Mouse (Mus musculus): Measurements from ENCODE around the gene Them4. TPM values are rescaled to one million over a fixed set of nuclear protein-coding genes. Genes with fewer than 3 reads are reported as not detected.

Them4 gene
- total RNA-seq, 2 experiments from 2014 or later: 7.5 to 10.8 TPM

DNA sequence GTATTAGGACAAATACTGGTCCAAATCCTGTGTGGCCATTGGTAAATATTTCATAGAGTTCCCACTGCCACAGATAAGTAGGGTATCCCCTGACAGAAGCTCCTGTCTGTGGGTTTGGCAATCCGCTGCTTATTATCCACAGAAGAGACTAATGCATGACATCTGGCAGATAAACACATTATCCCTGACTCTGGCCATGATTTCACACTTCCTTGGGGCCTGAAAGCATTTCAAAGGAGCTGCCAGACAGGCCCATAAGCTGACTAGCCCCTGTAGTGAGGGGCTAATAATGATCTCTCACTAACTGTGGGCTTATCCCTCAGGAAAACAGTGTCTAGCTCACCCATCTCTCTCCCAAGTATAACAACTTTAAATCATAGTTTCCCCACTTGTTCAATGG lies 32.7 kb downstream of the Them4 start:
- Histone ChIP-seq H3K27ac (no peak overlapping the region), H3K4me3 (no peak overlapping the region)
- DNase-seq: no peak
- no peak for TF ChIP-seq CTCF (IDR thresholded peaks at IDR 0.05)
- intact Hi-C loops (cut with DNase I): no loop called here

DNA sequence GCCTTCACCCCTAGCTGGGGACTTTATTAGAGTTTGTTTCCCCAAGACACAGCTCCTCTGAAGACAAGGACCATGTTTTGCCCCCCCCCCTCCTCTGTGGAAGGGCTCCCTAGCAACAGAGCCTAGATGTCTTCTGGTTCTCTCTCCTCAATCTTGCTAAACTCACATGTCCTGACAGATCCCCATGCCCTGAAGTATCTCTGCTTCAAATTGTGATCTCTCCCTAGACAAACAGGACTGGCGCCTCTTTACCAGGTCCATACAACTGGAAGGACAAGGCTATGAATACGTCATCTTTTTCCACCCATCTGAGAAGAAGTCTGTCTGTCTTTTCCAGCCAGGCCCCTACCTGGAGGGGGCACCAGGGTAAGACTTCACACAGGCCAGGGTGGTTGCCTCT lies 34.3 kb downstream of the Them4 start:
- DNase-seq: no peak
- H3K27ac ChIP-seq: no peak overlapping the region
- intact Hi-C loops (cut with DNase I): no loop called here
- no peak for TF ChIP-seq CTCF (IDR thresholded peaks at IDR 0.05)
- H3K4me3 ChIP-seq: no peak overlapping the region

DNA sequence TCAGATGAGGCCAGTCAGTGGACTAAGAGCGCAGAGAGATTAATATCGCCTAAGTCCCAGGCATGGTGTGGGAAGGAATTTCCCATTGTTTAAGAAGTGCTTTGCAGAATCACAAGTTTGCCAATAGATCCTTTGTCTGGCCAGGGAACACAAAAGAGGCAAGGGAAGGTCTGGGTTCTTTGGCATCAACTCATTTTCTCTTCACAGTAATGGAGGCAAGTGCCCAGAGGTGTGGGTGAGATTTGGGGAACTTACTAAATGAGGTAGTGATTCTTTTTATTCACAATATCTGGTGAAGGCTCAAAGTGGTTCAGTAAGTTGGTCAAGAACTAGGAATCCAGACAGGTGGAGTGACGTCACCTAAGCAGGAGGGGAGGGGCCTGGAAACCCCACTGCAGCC lies 35.0 kb downstream of the Them4 start:
- Histone ChIP-seq H3K4me3 (no peak overlapping the region), H3K27ac (no peak overlapping the region)
- DNase-seq: no peak
- TF ChIP-seq CTCF (IDR thresholded peaks at IDR 0.05): no peak
- intact Hi-C loops (cut with DNase I): no loop called here

DNA sequence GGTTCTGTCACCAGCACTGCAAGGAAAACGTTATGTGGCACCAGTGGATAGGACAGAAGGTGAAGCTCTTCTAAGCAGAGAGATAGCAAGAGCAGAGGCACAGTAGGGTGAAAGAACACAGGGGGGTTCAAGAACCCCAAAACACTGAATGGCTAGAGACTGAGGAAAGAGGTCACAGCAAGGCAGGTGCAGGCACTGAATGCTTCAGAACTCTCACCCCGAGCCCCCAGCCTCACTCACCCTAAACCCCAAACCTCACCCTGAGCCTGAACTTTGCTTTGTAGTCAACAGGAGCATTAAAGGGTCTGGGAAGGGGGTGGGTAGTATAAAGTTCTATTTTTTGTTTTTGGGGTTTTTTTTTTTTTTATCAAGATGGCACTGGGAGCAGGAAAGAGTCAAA lies 38.3 kb downstream of the Them4 start:
- no peak for TF ChIP-seq CTCF (IDR thresholded peaks at IDR 0.05)
- Histone ChIP-seq H3K27ac (no peak overlapping the region), H3K4me3 (no peak overlapping the region)
- intact Hi-C loops (cut with DNase I): no loop called here
- no peak for DNase-seq

DNA sequence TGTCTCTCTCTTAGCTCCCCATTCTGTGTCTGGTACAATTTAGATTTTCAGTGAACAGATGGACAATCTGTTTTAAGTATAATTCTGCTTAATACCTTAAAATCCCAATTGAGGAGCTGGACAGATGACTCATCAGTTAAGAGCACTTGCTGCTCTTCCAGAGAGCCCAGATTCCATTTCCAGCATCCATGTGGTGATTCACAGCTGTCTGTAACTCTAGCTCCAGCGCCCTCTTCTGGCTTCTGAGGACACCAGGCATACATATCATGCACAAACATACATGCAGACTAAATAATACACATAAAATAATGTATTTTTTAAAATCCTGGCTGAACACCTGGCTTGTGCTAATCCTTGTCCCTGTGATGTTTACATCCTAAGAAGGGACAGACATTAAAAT lies 50.9 kb downstream of the Them4 start:
- no peak overlapping the region for H3K4me3 ChIP-seq
- peak; percentile 53 for TF ChIP-seq CTCF (IDR thresholded peaks at IDR 0.05)
- intact Hi-C loops (cut with DNase I): loop anchor here (10.0 kb wide), 2 partner anchors 304 to 544 kb away; no protein-coding TSS in a partner anchor
- no peak overlapping the region for H3K27ac ChIP-seq
- DNase-seq: peak; percentile 26

DNA sequence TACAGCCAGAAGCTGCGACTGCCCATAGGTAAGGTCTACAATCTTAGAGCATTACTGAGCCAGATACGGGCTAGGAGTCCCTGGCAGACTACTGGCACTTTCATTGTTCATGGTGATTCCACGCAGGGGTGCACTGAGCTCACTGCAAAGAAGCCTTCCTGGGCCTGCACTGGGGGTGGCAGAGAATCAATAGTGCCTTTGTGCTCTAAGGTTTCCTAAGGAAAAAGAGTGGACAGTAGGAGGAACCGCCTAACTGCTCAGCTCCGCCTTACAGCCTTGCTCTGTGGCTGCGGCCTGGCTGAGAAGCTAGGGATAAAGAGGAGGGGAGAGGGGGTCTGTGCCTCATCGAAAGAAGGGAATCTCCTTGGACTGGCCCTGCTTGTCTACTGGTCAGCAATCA lies 52.2 kb downstream of the Them4 start, which contains the start of gene C2cd4d:
C2cd4d (plus strand) TSS at position 301 of the 400 bp plus-strand sequence.
- no peak for DNase-seq
- Histone ChIP-seq H3K4me3 (peak within 1 kb of the TSS; percentile 78), H3K27ac (no peak within 1 kb of the TSS; the same call in 1 of the 2 replicates)
- intact Hi-C loops (cut with DNase I): loop anchor here (10.0 kb wide), 2 partner anchors 303 to 543 kb away; no protein-coding TSS in a partner anchor
- TF ChIP-seq CTCF (IDR thresholded peaks at IDR 0.05): no peak

DNA sequence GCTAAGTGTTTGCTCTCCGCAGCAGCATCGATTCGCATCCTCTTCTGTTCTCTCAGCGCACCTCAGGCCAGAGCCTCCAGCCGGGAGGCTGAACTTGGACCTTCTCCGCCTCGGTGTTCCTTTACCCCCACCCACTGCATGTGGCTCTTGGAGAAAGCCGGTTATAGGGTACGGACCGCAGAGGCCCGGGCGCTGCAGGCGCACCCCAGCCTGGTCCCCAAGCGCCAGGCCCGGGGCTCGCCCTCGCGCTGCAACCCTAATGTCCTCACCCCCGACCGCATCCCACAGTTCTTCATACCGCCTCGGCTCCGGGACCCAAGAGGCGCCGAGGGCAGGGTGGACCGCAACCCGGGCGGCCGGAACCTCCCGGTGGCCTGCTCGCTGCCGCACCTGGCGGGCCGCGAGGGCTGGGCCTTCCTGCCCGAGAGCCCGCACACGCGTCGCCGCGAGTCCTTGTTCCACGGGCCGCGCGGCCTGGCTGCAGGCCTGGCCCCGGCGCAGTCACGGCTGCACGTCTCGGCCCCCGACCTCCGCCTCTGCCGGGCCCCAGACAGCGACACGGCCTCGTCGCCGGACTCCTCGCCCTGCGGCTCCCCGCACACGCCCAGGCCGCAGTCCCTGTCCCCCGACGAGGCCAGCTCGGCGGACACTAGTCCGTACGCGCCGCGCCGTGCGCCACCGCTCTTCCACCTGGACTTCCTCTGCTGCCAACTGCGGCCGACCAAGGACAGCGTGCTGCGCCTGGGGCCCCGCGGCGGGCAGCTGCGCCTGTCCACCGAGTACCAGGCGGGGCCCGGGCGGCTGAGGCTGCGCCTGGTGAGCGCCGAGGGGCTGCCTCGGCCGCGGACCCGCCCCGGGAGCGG lies 53.6 kb downstream of the Them4 start:
- peak; percentile 78 for DNase-seq
- Histone ChIP-seq H3K4me3 (peak overlapping the region; percentile 78), H3K27ac (peak overlapping the region; percentile 76)
- intact Hi-C loops (cut with DNase I): loop anchor here (10.0 kb wide), 2 partner anchors 301 to 541 kb away; no protein-coding TSS in a partner anchor
- TF ChIP-seq CTCF (IDR thresholded peaks at IDR 0.05): no peak

DNA sequence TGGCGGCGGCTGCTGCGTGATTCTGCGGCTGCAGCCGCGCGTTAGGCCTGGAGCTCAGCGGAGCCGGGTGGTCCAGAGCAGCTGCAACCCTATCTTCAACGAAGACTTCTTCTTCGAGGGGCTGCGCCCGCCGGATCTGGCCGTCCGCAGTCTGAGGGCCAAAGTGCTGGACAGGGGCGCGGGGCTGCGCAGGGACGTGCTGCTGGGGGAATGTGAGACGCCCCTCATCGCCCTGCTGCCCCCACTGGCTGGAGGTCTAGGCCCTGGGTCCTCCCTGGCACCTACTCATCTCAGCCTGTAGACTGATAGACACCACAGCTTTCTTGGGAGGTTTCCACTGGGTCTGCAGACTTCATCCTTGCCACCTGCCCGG lies 54.3 kb downstream of the Them4 start:
- H3K27ac ChIP-seq: peak overlapping the region; percentile 76
- intact Hi-C loops (cut with DNase I): loop anchor here (10.0 kb wide), 2 partner anchors 301 to 541 kb away; no protein-coding TSS in a partner anchor

DNA sequence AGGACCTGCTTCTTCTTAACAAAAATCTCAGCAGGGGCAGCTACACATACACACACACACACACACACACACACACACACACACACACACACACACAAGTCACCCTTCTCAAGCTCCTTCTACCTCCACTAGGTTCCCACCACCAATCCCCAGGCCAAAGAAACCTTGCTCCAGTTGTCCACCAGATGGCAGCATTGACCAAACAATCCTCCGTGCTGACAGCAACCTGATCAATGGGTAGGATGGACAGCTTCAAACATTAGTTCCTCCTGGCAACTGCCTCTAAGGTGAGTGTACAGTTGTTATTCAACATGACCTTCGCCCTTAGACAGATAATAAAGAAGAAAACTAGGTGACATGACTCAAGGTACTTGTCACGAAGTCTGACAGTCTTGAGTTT lies 56.9 kb downstream of the Them4 start:
- peak; percentile 71 for DNase-seq
- Histone ChIP-seq H3K27ac (no peak overlapping the region), H3K4me3 (no peak overlapping the region)
- TF ChIP-seq CTCF (IDR thresholded peaks at IDR 0.05): peak; percentile 74
- intact Hi-C loops (cut with DNase I): loop anchor here (2.0 to 10.0 kb wide), 5 partner anchors 91 to 538 kb away; no protein-coding TSS in a partner anchor

More for the DNA sequence above, 54.3 kb downstream of the Them4 start:
- no peak for DNase-seq
- TF ChIP-seq CTCF (IDR thresholded peaks at IDR 0.05): no peak
- H3K4me3 ChIP-seq: peak overlapping the region; percentile 78

DNA sequence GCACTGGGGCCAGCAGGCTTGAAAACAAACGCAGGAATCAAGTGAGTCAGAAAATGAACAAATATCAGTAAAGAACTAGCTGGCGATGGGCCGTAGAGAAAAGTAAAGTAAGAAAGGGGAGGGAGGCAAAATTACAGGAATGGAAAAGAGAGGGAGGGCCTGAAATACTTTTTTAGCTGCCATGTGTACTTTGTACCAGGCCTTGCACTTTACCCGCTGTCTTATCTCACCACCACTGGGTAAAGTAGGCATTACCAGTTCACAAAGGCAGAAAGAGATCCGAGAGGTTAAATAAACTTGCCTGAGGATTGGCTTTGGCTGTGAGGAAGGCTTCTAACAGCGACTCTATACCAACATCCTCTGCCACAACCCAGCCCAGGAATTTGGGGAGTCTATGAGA lies 57.6 kb downstream of the Them4 start:
- intact Hi-C loops (cut with DNase I): loop anchor here (2.0 to 10.0 kb wide), 5 partner anchors 90 to 537 kb away; no protein-coding TSS in a partner anchor
- DNase-seq: no peak
- no peak overlapping the region for H3K4me3 ChIP-seq
- TF ChIP-seq CTCF (IDR thresholded peaks at IDR 0.05): no peak
- H3K27ac ChIP-seq: no peak overlapping the region

DNA sequence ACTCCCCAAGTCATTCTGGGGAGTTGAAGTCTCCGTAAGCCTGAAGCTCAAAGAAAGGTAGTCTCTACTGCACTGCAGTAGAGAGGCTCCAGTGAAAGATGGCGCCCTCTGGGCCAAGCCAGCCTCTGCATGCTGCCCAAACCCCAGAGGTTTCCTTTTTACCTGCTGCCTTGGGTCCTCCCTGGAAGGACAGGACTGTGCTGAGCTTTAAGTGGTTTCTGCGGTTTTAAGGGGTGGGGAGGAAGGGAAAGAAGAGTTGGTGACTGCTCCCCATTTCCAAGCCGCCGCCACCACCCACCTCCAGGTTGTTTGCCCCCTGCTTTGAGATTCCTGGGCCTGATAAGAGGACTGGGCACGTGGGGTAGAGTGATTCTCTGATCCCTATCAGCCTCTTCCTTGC lies 58.7 kb downstream of the Them4 start:
- DNase-seq: no peak
- Histone ChIP-seq H3K27ac (no peak overlapping the region), H3K4me3 (no peak overlapping the region)
- intact Hi-C loops (cut with DNase I): loop anchor here (5.0 to 10.0 kb wide), 4 partner anchors 89 to 536 kb away; no protein-coding TSS in a partner anchor
- no peak for TF ChIP-seq CTCF (IDR thresholded peaks at IDR 0.05)

DNA sequence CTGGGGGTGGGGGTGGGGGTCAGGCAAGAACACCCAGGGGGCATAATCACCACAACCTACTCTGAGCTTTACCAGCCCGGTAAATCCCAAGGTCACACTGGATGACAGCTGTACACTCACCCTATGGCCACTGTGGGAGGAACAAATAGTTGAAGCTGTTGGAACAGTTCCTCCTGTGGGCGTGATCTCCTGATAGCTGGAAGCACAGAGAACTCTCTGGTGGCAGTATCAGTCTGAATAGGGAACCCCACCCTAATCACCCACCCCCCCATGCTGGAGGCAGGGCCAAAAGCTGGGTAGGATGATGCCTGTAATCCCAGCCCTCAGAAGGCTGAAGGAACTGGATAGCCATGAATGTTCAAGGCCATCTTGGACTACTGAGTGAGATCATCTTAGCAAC lies 59.8 kb downstream of the Them4 start:
- no peak for TF ChIP-seq CTCF (IDR thresholded peaks at IDR 0.05)
- Histone ChIP-seq H3K4me3 (no peak overlapping the region), H3K27ac (no peak overlapping the region)
- no peak for DNase-seq
- intact Hi-C loops (cut with DNase I): loop anchor here (5.0 to 10.0 kb wide), 5 partner anchors 73 to 535 kb away; partner anchors contain the start of genes Mrpl9 and Oaz3

DNA sequence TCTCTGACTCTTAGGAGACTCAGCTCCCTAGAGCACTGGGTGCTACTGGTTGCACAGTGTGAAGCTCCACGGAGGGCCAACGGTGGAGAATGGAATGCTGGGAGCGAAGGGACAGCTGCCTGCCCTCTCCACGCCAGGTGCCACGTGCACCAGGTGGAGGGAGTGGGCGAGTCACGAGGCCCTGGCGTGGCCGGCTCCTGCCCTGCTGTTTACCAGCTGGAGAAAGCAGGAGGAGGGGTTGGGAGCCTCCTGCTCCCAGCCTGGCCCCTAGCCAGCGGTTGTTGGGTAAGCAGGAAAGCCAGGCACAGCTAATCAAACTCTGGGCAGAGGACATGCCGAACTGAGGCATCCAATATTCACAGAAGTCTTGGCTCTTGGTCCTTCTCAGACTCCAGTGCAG lies 61.7 kb downstream of the Them4 start:
- Histone ChIP-seq H3K27ac (peak overlapping the region; percentile 94), H3K4me3 (peak overlapping the region; percentile 80)
- intact Hi-C loops (cut with DNase I): loop anchor here (5.0 kb wide), 1 partner anchor 71 kb away; the partner anchor contains the start of genes Mrpl9 and Oaz3
- peak; percentile 95 for DNase-seq
- no peak for TF ChIP-seq CTCF (IDR thresholded peaks at IDR 0.05)

All from gastrocnemius, adult 2 months (tissue).